Mouse (Mus musculus): ENCODE data around the gene G3bp1. TPM values are rescaled to one million over a fixed set of nuclear protein-coding genes. Genes with fewer than 3 reads are reported as not detected.

G3bp1 gene
- polyA plus RNA-seq, 1 experiment from 2014 or later, result 140 TPM

Small RNA genes within 50 kb of the gene (microRNA-seq; reads per million reads assigned to microRNA genes)
- not detected for gene Mir7652

Other genes starting within 250 kb of the G3bp1 start
- gene Fat2, start 133.1 kb upstream of the G3bp1 start, polyA plus RNA-seq (2016; fragmentation: Nextera tagmentation; extraction: Ambion mirVana), result not detected in 2 replicates
- 1,393 and 1,408 TPM in 2 replicates for gene Sparc, start 46.5 kb upstream of the G3bp1 start, polyA plus RNA-seq (2016; fragmentation: Nextera tagmentation; extraction: Ambion mirVana)
- gene Atox1, start 8.4 kb upstream of the G3bp1 start, polyA plus RNA-seq (2016; fragmentation: Nextera tagmentation; extraction: Ambion mirVana), result 253 and 258 TPM in 2 replicates
- not detected in 2 replicates for gene Glra1, start 138.5 kb downstream of the G3bp1 start, polyA plus RNA-seq (2016; fragmentation: Nextera tagmentation; extraction: Ambion mirVana)